Mouse (Mus musculus): ENCODE results near the gene Nfic.

Gene Nfic

DNA sequence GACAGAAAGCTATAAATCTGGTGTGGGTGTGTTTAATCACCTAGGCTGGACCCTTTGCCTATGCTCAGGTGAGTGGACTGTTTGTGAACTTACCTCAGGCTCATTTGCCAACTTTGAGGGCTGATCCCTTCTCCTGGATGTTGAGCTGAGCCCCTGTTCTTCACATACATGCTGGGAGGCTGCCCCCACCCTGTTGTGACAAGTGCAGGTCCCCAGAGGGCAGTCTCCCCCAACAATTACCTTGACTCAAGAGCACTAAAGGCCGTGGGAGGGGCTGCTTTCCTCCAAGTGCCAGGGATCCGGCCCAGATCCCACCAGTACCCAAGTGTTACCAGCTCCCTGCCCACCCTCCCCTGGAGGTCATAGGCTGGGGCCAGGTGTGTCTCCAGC lies 29.6 kb upstream of the Nfic start:
- no peak for DNase-seq

- DNase-seq, result no peak
Measured at GRCm38 (mm10) chr10:81484441-81485059, 29.1 kb upstream of the Nfic start.

GRCm38 (mm10) chr10:81483983-81484382 lies 28.5 kb upstream of the Nfic start:
- no peak for DNase-seq

DNA sequence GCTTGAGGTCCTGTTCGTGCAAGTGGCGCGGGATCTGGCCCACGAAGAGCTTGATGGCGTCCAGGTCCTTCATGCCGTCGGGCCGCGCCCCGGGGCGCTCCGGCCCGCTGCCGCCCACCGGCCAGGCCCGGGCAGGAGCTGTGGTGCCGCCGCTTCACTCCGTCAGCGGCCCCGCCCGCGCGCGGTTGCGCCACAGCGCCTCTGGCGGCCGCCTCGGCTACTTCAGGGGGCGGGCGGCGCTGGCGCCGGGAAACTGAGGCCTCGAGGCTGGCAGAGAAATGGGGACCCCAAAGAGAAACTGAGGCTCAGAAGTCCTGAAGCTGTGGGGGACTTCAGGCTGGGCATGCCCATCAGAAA lies 27.1 kb upstream of the Nfic start, which contains the start of gene Celf5:
TSS of gene Celf5 (minus strand) at position 177 of the 357 bp plus-strand sequence.
- no peak for DNase-seq

DNA sequence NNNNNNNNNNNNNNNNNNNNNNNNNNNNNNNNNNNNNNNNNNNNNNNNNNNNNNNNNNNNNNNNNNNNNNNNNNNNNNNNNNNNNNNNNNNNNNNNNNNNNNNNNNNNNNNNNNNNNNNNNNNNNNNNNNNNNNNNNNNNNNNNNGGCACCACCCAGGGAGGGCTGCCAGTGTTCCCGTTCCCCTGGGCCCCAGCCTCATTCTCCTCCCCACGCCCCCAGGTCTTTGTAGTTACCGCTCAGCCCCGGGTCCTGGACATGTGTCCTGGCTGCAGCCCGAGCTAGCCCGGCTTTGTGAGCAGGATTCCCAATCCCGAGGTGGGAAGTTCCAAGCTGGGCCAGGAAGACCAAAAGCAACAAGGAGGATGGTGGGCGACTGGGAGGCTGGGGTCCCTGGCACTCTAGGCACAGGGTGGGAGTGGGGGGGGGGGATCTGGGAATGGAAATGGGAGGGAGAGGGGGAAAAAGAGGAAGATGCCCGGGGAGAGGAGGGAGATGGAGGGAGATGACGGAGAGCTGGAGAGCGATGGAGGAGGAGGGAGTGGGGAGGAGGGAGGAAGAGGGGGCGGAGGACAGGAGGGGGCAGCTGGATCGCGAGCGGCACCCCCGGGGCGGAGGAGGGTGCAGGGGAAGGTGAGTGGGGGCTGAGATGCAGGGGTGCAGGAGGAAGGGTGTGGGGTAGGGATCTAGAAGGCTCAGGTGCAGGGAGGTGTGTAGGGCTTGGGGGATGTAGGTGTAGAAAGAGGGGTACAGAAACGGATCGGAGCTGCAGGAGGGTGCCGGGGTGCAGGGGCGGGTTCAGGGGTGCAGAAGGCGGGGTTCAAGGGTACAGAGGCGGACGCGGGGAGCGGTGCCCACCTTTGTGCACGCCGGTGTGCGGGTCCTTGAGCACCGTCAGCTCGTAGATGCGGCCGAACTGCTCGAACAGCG lies 26.4 kb upstream of the Nfic start:
- no peak for DNase-seq

DNA sequence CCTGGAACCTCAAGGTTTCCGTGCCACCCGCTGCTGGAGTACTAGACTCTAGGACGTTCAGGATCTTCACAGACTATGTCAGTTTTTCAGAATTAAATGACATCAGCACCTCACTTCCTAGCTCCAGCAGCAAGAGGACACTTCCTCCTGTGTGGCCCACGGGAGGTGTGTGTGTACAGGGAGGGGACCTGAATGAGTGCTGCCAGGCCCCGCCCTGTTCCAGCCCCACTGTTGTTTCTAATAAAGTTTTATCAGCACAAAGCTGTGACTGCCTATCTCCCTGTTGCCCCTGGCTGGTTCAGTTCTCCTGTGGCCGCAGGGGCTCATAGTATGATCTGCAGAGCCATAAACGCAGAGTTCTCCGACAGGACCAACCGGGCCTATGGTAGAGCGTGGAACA lies 19.0 kb upstream of the Nfic start:
- no peak for DNase-seq

GRCm38 (mm10) chr10:81473003-81473451 lies 17.6 kb upstream of the Nfic start:
- DNase-seq, result no peak

GRCm38 (mm10) chr10:81472403-81473002 lies 17.1 kb upstream of the Nfic start:
- DNase-seq, result no peak

DNA sequence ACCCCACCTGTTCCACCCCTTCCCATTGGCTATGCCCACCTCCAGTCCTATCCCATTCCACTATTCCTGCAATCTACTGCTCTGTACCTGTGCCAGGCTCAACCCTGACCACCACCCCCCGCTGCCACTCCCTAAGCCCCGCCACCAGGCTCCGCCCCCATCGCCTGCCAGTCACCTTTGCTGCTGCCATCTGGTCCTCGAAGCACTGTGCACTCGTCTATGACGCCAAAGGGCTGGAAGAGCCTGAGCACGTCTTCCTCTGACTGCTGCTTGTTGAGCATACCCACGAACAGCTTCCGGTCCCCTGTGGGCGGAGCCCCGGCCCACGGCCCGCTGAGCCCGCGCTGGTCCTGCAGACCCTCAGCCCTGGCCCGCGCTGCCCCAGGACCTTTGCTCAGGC lies 15.0 kb upstream of the Nfic start:
- DNase-seq, result no peak

GRCm38 (mm10) chr10:81469253-81469652 lies 13.8 kb upstream of the Nfic start:
- DNase-seq, result no peak

- no peak for DNase-seq
Measured at GRCm38 (mm10) chr10:81467670-81468235, 12.3 kb upstream of the Nfic start.

GRCm38 (mm10) chr10:81466881-81467280 lies 11.4 kb upstream of the Nfic start:
- DNase-seq, result no peak

GRCm38 (mm10) chr10:81466066-81466465 lies 10.6 kb upstream of the Nfic start:
- DNase-seq, result no peak

DNA sequence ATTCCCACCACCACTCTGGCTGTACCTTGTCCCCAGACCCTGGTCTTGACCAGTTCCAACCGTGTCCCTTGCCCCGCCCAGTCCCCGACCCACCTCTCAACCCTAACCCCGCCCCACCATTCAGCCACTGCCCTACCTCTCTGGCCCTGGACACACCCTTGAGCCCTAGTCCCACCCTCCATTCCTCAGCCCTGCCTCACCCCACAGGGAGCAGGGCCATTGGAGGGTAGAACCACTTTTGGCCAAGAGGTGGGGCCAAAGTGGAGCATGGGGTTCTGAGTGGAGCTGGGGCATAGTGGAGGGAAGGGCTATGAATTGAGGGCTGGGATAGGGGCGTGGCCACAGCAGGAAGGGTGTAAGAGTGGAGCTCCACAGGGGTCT lies 9.8 kb upstream of the Nfic start:
- DNase-seq, result no peak

DNA sequence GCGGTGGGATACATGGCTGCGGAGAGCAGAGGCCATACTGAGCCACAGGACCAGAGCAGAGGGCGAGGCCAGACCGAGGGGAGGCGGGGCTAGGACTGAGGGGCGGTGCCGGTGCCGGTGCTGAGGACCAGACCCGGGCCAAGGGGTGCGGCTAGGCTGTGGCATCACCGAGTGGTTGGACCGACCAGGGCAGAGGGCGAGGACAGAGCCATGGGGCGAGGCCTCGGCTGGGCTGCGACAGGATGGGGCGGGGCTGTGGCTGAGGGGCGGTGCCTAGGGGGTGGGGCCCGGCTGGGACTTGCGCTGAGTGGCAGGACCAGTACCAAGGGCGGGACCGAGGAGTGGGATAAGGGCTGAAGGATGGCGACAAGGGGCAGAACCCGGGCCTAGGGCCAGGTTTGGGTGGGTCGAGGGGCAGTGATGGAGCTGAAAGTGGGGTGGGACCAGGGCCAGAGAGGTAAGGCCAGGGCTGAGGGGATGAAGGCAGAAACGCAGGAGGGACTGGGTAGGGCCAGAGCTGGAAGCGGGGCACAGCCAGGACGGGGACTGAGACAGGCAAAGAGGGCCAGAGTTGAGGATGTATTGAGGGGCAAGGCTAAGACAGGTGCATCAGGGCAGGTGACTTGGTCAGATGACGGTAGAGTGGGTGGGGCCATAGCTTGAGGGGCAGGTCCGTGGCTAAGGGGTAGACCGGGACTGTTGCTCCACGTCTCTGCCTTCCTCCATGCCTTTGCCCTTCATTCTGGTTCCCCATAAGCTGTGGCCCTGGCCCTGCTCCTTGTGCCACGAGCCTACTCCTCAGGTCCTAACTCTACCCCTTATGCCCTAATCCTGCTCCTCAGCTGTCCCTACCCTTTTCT lies 9.2 kb upstream of the Nfic start:
- peak; percentile 30 for DNase-seq

GRCm38 (mm10) chr10:81463531-81463930 lies 8.1 kb upstream of the Nfic start:
- no peak for DNase-seq

- no peak for DNase-seq
Measured at GRCm38 (mm10) chr10:81462917-81463316, 7.5 kb upstream of the Nfic start.

GRCm38 (mm10) chr10:81462415-81462804 lies 7.0 kb upstream of the Nfic start:
- DNase-seq, result no peak

DNA sequence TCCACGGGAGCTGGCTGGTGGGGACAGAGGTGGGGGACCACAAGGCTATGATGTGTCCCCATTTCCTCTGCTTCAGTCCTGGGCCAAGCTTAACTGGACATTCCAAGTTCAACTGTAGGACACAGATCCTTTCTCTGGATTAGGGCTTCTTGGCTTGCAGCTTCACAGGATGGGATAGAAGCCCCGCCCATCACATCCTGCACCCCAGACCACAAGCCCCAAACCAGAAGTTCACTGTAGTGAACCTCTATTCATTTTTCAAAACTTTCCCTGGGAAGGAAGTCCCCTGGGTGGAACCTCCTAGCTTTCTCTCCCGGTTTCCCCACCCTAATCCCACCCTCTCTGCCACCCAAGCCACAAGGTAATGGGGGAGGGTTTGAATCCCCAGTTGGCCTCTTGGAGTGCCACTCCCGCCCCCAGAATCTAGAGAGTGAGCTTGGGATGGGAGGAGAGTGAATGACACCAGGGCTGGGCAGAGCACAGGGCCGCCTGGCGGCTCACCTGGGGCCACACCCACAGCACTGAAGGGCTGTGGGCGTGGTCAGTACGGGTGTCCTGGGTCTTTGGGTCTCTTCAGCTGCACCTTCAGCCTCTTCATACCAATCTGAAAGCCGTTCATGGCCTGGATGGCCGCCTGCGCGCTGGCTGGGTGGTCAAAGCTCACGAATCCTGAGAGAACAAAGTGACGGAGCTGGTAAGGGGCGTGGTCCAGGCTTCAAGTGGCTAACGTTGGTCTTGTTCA lies 6.4 kb upstream of the Nfic start:
- DNase-seq, result no peak

DNA sequence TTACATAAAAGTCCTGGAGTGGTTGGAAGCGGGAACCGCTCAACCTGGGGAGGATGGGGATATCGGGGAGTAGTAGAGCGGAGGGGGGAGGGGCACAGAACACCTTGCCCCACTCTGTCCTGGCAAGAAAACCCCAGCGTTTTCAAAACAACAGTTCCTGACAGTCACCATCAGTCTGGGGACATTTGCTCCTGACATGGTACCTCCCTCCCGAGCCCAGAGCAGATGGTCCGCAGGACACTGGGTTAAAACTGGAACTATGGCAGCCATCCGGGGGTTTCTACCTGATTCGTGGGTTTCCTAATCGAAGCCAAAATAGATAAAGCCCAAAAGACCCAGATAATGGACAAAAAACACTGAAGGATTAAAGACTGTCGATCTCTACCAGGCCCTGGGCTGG lies 5.5 kb upstream of the Nfic start:
- no peak for DNase-seq

DNA sequence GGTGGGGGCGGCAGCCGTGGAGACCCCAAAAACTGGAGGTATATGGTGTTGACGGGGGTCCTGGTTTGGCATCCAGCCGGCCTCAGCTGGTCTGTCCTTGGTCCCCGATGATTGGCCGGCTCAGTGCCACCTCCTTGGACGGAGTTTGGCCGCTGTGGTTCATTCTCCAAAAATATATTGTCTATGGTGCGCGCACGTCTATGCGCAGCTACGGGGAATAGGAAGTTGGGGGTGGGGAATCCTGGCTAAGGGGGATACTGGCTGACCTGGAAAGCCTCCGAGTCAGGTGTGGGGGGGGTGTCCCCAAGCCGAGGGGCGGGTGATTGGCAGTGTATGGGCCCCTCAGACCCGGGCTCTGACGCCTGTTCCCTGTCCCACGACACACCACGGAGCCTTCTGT lies 5.0 kb upstream of the Nfic start:
- DNase-seq, result no peak

GRCm38 (mm10) chr10:81459399-81459798 lies 4.0 kb upstream of the Nfic start:
- DNase-seq, result no peak
